Mouse (Mus musculus): ENCODE measurements at regions not wholly inside any gene's neighbourhood (a gene's known extent, or its start where the extent isn't known, plus 50 kb on each side); places are given as distances from the start of the nearest gene placed in this dataset.

- Histone ChIP-seq H3K4me1 (ENCODE audit: control insufficient read depth, insufficient read depth, low read length) (peaks cover 3% of the 10 kb centered on the region; the same call in 1 of the 2 replicates), H3K27ac (ENCODE audit: insufficient read depth, low read length) (no peak overlapping the region), H3K4me3 (ENCODE audit: insufficient read depth, low read length) (no peak overlapping the region)
- no peak for TF ChIP-seq POLR2A (IDR thresholded peaks at IDR 0.05; ENCODE audit: low read depth, low read length)
Measured at GRCm38 (mm10) chr3:150401694-150402301, 1035.9 kb upstream of the Adgrl4 start.

GRCm38 (mm10) chr3:150406086-150406485 is 1031.6 kb upstream of the Adgrl4 start:
- peaks cover 3% of the 10 kb centered on the region; the same call in 1 of the 2 replicates for H3K4me1 ChIP-seq (ENCODE audit: control insufficient read depth, insufficient read depth, low read length)
- H3K4me3 ChIP-seq (ENCODE audit: insufficient read depth, low read length) = no peak overlapping the region
- no peak for TF ChIP-seq POLR2A (IDR thresholded peaks at IDR 0.05; ENCODE audit: low read depth, low read length)
- TF ChIP-seq CTCF (IDR thresholded peaks at IDR 0.05; ENCODE audit: borderline replicate concordance, insufficient read depth, low read length) = no peak
- no peak overlapping the region for H3K27ac ChIP-seq (ENCODE audit: insufficient read depth, low read length)

- no peak for TF ChIP-seq POLR2A (IDR thresholded peaks at IDR 0.05; ENCODE audit: low read depth, low read length)
- TF ChIP-seq CTCF (IDR thresholded peaks at IDR 0.05; ENCODE audit: borderline replicate concordance, insufficient read depth, low read length) = no peak
Measured at GRCm38 (mm10) chr3:150415277-150415676, 1022.4 kb upstream of the Adgrl4 start.

GRCm38 (mm10) chr3:150416447-150416846 is 1021.2 kb upstream of the Adgrl4 start:
- no peaks in the 10 kb centered on the region for H3K4me1 ChIP-seq (ENCODE audit: control insufficient read depth, insufficient read depth, low read length)
- no peak overlapping the region for H3K4me3 ChIP-seq (ENCODE audit: insufficient read depth, low read length)
- TF ChIP-seq POLR2A (IDR thresholded peaks at IDR 0.05; ENCODE audit: low read depth, low read length) = no peak
- TF ChIP-seq CTCF (IDR thresholded peaks at IDR 0.05; ENCODE audit: borderline replicate concordance, insufficient read depth, low read length) = no peak
- no peak overlapping the region for H3K27ac ChIP-seq (ENCODE audit: insufficient read depth, low read length)

More at GRCm38 (mm10) chr3:150415277-150415676, 1022.4 kb upstream of the Adgrl4 start:
- no peak overlapping the region for H3K27ac ChIP-seq (ENCODE audit: insufficient read depth, low read length)
- H3K4me1 ChIP-seq (ENCODE audit: control insufficient read depth, insufficient read depth, low read length) = no peaks in the 10 kb centered on the region
- no peak overlapping the region for H3K4me3 ChIP-seq (ENCODE audit: insufficient read depth, low read length)

- no peaks in the 10 kb centered on the region for H3K4me1 ChIP-seq (ENCODE audit: control insufficient read depth, insufficient read depth, low read length)
- H3K27ac ChIP-seq (ENCODE audit: insufficient read depth, low read length) = no peak overlapping the region
- no peak for TF ChIP-seq POLR2A (IDR thresholded peaks at IDR 0.05; ENCODE audit: low read depth, low read length)
- no peak for TF ChIP-seq CTCF (IDR thresholded peaks at IDR 0.05; ENCODE audit: borderline replicate concordance, insufficient read depth, low read length)
- no peak overlapping the region for H3K4me3 ChIP-seq (ENCODE audit: insufficient read depth, low read length)
Measured at GRCm38 (mm10) chr3:150427965-150428364, 1009.7 kb upstream of the Adgrl4 start.

GRCm38 (mm10) chr3:150431291-150431690 is 1006.4 kb upstream of the Adgrl4 start:
- Histone ChIP-seq H3K27ac (ENCODE audit: insufficient read depth, low read length) (no peak overlapping the region), H3K4me3 (ENCODE audit: insufficient read depth, low read length) (no peak overlapping the region), H3K4me1 (ENCODE audit: control insufficient read depth, insufficient read depth, low read length) (no peaks in the 10 kb centered on the region)
- TF ChIP-seq CTCF (IDR thresholded peaks at IDR 0.05; ENCODE audit: borderline replicate concordance, insufficient read depth, low read length) (no peak), POLR2A (IDR thresholded peaks at IDR 0.05; ENCODE audit: low read depth, low read length) (no peak)

- Histone ChIP-seq H3K4me1 (ENCODE audit: control insufficient read depth, insufficient read depth, low read length) (no peaks in the 10 kb centered on the region), H3K4me3 (ENCODE audit: insufficient read depth, low read length) (no peak overlapping the region), H3K27ac (ENCODE audit: insufficient read depth, low read length) (no peak overlapping the region)
- TF ChIP-seq CTCF (IDR thresholded peaks at IDR 0.05; ENCODE audit: borderline replicate concordance, insufficient read depth, low read length) = no peak
- no peak for TF ChIP-seq POLR2A (IDR thresholded peaks at IDR 0.05; ENCODE audit: low read depth, low read length)
Measured at GRCm38 (mm10) chr3:150435199-150435598, 1002.5 kb upstream of the Adgrl4 start.

- Histone ChIP-seq H3K4me1 (ENCODE audit: control insufficient read depth, insufficient read depth, low read length) (no peaks in the 10 kb centered on the region), H3K27ac (ENCODE audit: insufficient read depth, low read length) (no peak overlapping the region), H3K4me3 (ENCODE audit: insufficient read depth, low read length) (no peak overlapping the region)
- TF ChIP-seq CTCF (IDR thresholded peaks at IDR 0.05; ENCODE audit: borderline replicate concordance, insufficient read depth, low read length) = no peak
- no peak for TF ChIP-seq POLR2A (IDR thresholded peaks at IDR 0.05; ENCODE audit: low read depth, low read length)
Measured at GRCm38 (mm10) chr3:150435818-150436607, 1001.7 kb upstream of the Adgrl4 start.
